Mouse (Mus musculus) lung, embryonic 14.5 days (tissue): Measurements from ENCODE around the gene Nr2c2ap. TPM values are rescaled to one million over a fixed set of nuclear protein-coding genes. Genes with fewer than 3 reads are reported as not detected.
A peak's percentile ranks its signal among the peaks of the same experiment; 100 is the strongest.

ENCODE experiments used
- ATAC-seq: fragments of 200-750 bp; cut with Nextera tagmentation; 2 replicates; pipeline ENCODE4 v1.8.0; 2017; ENCODE audit warnings: mild to moderate bottlenecking, moderate TSS enrichment, moderate library complexity; ENCODE audit not compliant: insufficient read depth
- DNase-seq: peaks from one replicate; pipeline ENCODE4 v3.0.0-alpha.2; 2015
- H3K27ac ChIP-seq: fragments of 300-500 bp; sonication (generic); 2 replicates; pipeline ENCODE4 v1.5.1; 2014; ENCODE audit warnings: low read depth, mild to moderate bottlenecking, moderate library complexity
- H3K27me3 ChIP-seq: fragments of 300-500 bp; sonication (generic); 2 replicates; pipeline ENCODE4 v1.6.1; 2014; ENCODE audit warnings: low read length, control low read depth; ENCODE audit not compliant: insufficient read depth
- H3K36me3 ChIP-seq: fragments of 300-500 bp; sonication (generic); 2 replicates; pipeline ENCODE4 v1.6.1; 2014; ENCODE audit warnings: control low read depth; ENCODE audit not compliant: insufficient read depth
- H3K4me1 ChIP-seq: fragments of 300-500 bp; sonication (generic); 2 replicates; pipeline ENCODE4 v1.6.1; 2014; ENCODE audit warnings: antibody characterized with exemption, control low read depth; ENCODE audit not compliant: insufficient read depth
- H3K4me2 ChIP-seq: fragments of 300-500 bp; sonication (generic); 2 replicates; pipeline ENCODE4 v1.6.1; 2014; ENCODE audit warnings: mild to moderate bottlenecking
- H3K4me3 ChIP-seq: fragments of 300-500 bp; sonication (generic); 2 replicates; pipeline ENCODE4 v1.5.1; 2014; ENCODE audit warnings: low read depth, low read length
- H3K9ac ChIP-seq: fragments of 300-500 bp; sonication (generic); 2 replicates; pipeline ENCODE4 v1.6.1; 2014
- H3K9me3 ChIP-seq: fragments of 300-500 bp; sonication (generic); 2 replicates; pipeline ENCODE4 v1.6.1; 2016; ENCODE audit warnings: low read depth, low read length, control low read depth
- CTCF ChIP-seq: IDR thresholded peaks from 2 replicates; pipeline ENCODE4 v1.5.1; 2016; ENCODE audit warnings: antibody characterized with exemption, low read depth
- WGBS: fragments of 180-500 bp; shearing (Covaris S2); extraction: QIAGEN DNeasy Blood & Tissue Kit; methylation state at CpG from one replicate; pipeline ENCODE4 v1.1.7; 2014; 5-methylcytosine and 5-hydroxymethylcytosine counted together
- polyA plus RNA-seq: library from polyadenylated mRNA; unstranded; fragments of >200 nt; fragmentation: Nextera tagmentation; extraction: Ambion mirVana; gene quantifications from 2 replicates; pipeline ENCODE4 v1.2.1, GENCODE M21; 2014

Nr2c2ap gene
- polyA plus RNA-seq, 1 experiment from 2014 or later = 25.2 TPM

DNA sequence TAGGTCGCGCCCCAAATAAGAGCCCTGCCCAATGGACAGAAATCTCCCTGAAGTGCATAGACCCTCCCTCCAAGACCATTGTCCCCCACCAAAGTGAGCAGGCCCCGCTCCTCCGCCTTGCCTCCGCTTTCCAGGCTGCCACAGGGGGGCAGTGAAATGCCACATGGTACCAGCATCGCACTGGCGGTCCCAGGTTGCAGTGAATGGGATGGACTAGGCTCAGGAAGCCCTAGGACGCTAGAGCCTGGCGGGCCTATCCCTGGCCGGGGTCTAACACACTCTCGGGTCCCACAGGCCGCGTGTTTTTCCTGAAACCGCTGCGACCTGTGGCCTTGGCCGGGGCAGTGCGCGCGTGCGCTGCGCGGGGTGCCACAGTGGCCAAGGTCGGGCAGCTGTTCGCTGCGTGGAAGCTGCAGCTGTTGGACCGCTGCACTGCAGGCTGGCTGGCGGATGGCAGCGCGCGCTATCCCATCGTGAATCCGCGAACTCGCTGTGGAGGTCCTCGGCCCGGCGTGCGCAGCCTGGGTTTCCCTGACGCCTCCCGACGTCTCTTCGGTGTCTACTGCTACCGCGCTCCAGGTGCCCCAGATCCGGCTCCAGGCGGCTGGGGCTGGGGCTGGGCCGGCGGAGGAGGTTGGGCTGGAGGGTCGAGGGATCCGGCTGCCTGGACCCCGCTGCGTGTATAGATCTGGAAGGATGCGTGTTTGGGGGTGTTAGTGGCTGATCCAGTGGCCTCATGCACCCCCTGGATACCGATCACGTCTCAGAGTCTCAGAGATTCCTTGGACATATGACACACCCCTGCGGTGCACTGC lies 43.1 kb upstream of the Nr2c2ap start:
- peak overlapping the region; percentile 54 for H3K4me2 ChIP-seq
- H3K9me3 ChIP-seq = no peaks in the 10 kb centered on the region
- peak; percentile 76 for TF ChIP-seq CTCF
- no peak overlapping the region for H3K27ac ChIP-seq
- WGBS = 3% methylated on average over 56 of the region's 56 CpGs
- H3K27me3 ChIP-seq = peaks cover 83% of the 10 kb centered on the region
- no peaks in the 10 kb centered on the region for H3K4me1 ChIP-seq
- no peak overlapping the region; the same call in 1 of the 2 replicates for H3K9ac ChIP-seq
- H3K36me3 ChIP-seq = no peaks in the 10 kb centered on the region
- ATAC-seq = peak; percentile 57
- H3K4me3 ChIP-seq = peak overlapping the region; percentile 32
- DNase-seq = peak; percentile 69

DNA sequence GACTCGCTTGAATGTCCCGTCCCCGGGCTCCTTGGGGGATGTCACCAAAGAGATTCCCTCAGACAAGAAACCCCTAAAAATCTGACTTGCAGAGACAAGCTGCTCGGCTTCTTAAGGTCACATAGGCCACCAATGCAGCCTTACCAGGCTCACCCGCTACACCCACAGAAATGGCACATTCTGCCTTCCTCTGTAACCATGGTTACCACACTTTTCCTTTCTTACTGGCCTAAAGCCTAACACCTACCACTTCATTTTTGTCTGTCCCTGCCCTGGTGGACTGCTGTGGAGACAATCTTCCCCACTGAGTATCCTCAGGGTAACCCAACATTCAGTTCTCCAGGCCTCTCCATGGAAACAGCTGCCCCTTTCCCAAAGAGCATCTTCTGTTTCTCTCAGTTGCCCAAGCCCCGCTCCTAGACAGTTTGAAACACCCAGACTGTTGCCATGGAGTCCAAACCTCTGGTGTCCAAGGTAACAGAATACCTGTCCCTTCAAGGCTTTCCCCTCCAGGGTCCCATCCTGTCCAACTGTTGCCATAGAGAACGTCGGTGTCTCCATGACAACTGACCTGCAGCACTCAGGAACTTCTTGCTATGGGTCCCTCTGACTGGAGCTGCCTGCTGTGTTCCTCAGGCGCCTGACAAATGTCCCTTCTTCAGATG lies 41.7 kb upstream of the Nr2c2ap start:
- Histone ChIP-seq H3K9ac (no peak overlapping the region), H3K4me2 (no peak overlapping the region), H3K9me3 (no peaks in the 10 kb centered on the region), H3K27ac (no peak overlapping the region), H3K4me1 (no peaks in the 10 kb centered on the region), H3K36me3 (no peaks in the 10 kb centered on the region), H3K27me3 (peaks cover 69% of the 10 kb centered on the region), H3K4me3 (no peak overlapping the region)
- no peak for DNase-seq
- no peak for ATAC-seq
- WGBS = 58% methylated on average over 9 of the region's 9 CpGs
- TF ChIP-seq CTCF = no peak

DNA sequence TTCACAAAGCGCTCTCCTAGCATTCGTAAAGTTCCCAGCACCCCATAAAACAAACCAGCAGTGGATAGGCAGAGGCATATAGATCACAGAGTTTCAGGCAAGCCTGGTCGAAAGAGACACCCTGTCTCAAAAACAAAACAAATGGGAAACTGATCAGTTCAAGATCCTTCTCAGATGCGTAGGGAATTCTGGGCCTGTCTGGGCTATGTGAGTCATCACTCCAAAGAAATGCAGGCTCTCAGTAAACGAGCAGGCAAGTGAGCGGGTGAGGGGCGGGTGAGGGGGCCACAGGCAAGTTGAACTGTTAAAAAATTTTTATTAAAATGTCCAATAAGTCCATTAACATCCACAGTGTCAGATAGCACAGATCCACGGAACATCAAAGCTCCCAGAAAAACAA lies 38.3 kb upstream of the Nr2c2ap start:
- no peak overlapping the region for H3K4me2 ChIP-seq
- DNase-seq (no peak), ATAC-seq (no peak)
- H3K36me3 ChIP-seq = no peaks in the 10 kb centered on the region
- H3K9ac ChIP-seq = no peak overlapping the region
- H3K4me3 ChIP-seq = no peak overlapping the region
- no peak overlapping the region for H3K27ac ChIP-seq
- TF ChIP-seq CTCF = no peak
- H3K27me3 ChIP-seq = peaks cover 36% of the 10 kb centered on the region
- H3K4me1 ChIP-seq = no peaks in the 10 kb centered on the region
- 51% methylated on average over 8 of the region's 8 CpGs for WGBS
- no peaks in the 10 kb centered on the region for H3K9me3 ChIP-seq

DNA sequence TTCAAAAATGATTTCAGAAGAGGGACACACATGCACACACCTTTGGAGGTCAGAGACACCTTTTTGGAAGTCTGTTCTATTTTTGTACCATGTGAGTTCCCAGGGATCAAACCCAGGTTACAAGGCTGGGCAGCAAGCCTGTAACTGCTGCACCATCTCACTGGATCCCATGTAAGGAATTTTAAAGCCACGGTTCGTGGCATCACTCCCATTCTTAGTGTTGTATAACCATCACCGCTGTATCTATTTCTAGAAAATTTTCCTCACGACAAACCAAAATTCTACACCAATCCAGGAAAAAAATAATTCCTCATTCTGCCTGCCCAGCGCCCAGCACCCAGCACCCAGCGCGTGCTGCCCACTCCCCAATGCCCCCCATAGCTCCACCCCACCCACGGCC lies 31.9 kb upstream of the Nr2c2ap start:
- ATAC-seq (no peak), DNase-seq (no peak)
- no peak for TF ChIP-seq CTCF
- no peak overlapping the region for H3K27ac ChIP-seq
- H3K27me3 ChIP-seq = no peaks in the 10 kb centered on the region
- no peaks in the 10 kb centered on the region for H3K36me3 ChIP-seq
- no peak overlapping the region for H3K9ac ChIP-seq
- 67% methylated on average over 8 of the region's 8 CpGs for WGBS
- no peak overlapping the region for H3K4me2 ChIP-seq
- H3K4me1 ChIP-seq = no peaks in the 10 kb centered on the region
- no peaks in the 10 kb centered on the region for H3K9me3 ChIP-seq
- H3K4me3 ChIP-seq = no peak overlapping the region

DNA sequence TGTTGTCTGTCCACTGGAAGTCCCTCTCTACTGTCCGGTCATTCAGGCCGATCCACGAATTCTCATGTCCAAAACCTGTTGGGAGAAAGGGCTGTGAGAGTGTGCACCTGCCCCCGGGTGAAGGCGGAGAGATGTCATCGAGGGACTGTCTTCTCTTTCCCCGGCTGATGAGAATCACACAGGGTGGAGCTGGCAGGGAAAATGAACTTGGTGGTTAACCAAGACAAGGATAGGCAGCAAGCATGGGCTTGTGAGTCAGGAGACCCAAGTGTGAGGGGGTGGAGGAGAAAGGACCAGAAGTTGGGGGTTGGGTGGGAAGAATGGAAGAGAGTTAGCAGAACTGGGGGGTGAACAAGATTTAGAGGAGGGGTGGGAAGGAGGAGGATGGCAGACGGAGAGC lies 30.9 kb upstream of the Nr2c2ap start:
- Histone ChIP-seq H3K9ac (no peak overlapping the region), H3K4me1 (no peaks in the 10 kb centered on the region), H3K4me3 (no peak overlapping the region), H3K9me3 (no peaks in the 10 kb centered on the region), H3K4me2 (no peak overlapping the region), H3K27ac (no peak overlapping the region), H3K36me3 (no peaks in the 10 kb centered on the region), H3K27me3 (no peaks in the 10 kb centered on the region)
- WGBS = 78% methylated on average over 8 of the region's 8 CpGs
- ATAC-seq (no peak), DNase-seq (no peak)
- no peak for TF ChIP-seq CTCF

DNA sequence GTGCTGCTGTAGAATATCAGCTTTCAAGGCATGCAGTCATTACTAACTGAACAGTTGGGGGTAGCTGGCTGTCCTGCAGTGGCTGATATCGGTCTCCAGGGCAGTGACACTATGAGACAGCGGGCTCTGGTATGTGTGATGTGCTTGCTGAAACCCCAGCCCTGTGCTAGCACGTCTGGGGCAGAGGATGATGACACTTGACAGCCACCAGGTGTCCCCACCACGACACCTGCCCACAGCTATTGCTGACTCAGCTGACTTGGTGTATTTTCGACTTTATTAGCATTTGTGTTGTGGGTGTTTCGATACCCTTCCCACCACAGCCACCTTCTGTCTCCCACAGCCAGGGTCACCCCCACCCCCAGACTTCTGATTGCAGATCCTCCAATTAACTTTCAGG lies 26.6 kb upstream of the Nr2c2ap start:
- DNase-seq = peak; percentile 29

DNA sequence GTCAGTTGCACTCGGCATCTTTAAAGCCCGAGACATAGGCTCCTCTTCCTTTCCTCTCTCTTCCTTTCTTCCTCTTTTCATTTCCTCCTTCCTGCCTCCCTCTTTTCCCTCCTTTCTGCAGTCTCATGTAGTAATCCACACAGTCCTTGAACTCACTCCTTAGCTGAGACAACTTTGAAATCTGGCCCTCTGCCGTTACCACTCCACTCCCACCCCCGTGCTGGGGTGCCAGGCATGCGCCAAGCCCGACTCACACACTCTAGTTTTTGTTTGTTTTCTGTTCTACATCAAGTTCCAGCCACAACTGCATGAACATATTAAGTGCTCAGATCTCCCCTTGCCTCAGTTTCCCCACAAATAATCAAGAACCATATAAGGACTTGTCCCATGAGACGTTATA lies 26.2 kb upstream of the Nr2c2ap start:
- DNase-seq (no peak), ATAC-seq (no peak)
- Histone ChIP-seq H3K27me3 (peaks cover 2% of the 10 kb centered on the region; the same call in 1 of the 2 replicates), H3K4me3 (no peak overlapping the region), H3K9me3 (no peaks in the 10 kb centered on the region), H3K4me1 (no peaks in the 10 kb centered on the region), H3K4me2 (no peak overlapping the region), H3K36me3 (no peaks in the 10 kb centered on the region), H3K27ac (no peak overlapping the region), H3K9ac (no peak overlapping the region)
- WGBS = 73% methylated on average over 7 of the region's 7 CpGs
- no peak for TF ChIP-seq CTCF

More for the DNA sequence above, 26.6 kb upstream of the Nr2c2ap start:
- ATAC-seq = no peak
- Histone ChIP-seq H3K9ac (no peak overlapping the region), H3K27me3 (no peaks in the 10 kb centered on the region), H3K9me3 (no peaks in the 10 kb centered on the region), H3K4me3 (no peak overlapping the region), H3K36me3 (no peaks in the 10 kb centered on the region), H3K4me2 (no peak overlapping the region), H3K4me1 (no peaks in the 10 kb centered on the region), H3K27ac (no peak overlapping the region)
- TF ChIP-seq CTCF = peak; percentile 69
- 10% methylated on average over 6 of the region's 6 CpGs for WGBS
